Mouse (Mus musculus): Measurements from ENCODE around the gene Nceh1.

GRCm38 (mm10) chr3:27237226-27237625, 54.5 kb downstream of the Nceh1 start:
- peak; percentile 8 to 88 (median 68); a peak in 4 of 6 replicates for TF ChIP-seq CTCF (IDR thresholded peaks at IDR 0.05 in 2 of 3, conservative IDR thresholded peaks at IDR 0.05 in 1 of 3; ENCODE audit: control insufficient read depth in 1 of 3, insufficient read depth in 1 of 3, low read depth in 2 of 3, low read length in 3 of 3, poor library complexity in 1 of 3, severe bottlenecking in 1 of 3)
- no peak for TF ChIP-seq EP300 (IDR thresholded peaks at IDR 0.05; ENCODE audit: low read depth in 1 of 2, low read length in 2 of 2)
- TF ChIP-seq HCFC1 (IDR thresholded peaks at IDR 0.05; ENCODE audit: low read depth, low read length) = no peak
- no peak for TF ChIP-seq TAL1 (IDR thresholded peaks at IDR 0.05; ENCODE audit: low read length)
- peak; percentile 78 for TF ChIP-seq SMC3 (IDR thresholded peaks at IDR 0.05; ENCODE audit: low read depth, low read length)
- TF ChIP-seq MXI1 (IDR thresholded peaks at IDR 0.05; ENCODE audit: low read depth, low read length) = no peak
- no peak for TF ChIP-seq MAZ (IDR thresholded peaks at IDR 0.05; ENCODE audit: low read depth, low read length)
- no peak for TF ChIP-seq ELF1 (IDR thresholded peaks at IDR 0.05; ENCODE audit: low read depth, low read length)
- TF ChIP-seq POLR2A (IDR thresholded peaks at IDR 0.05; ENCODE audit: control insufficient read depth in 1 of 2, insufficient read depth in 1 of 2, low read depth in 1 of 2, low read length in 2 of 2, poor library complexity in 1 of 2) = no peak
- TF ChIP-seq ZMIZ1 (IDR thresholded peaks at IDR 0.05; ENCODE audit: low read depth, low read length) = no peak
- no peak for TF ChIP-seq USF1 (IDR thresholded peaks at IDR 0.05; ENCODE audit: low read depth, low read length)
- no peak for TF ChIP-seq ZKSCAN1 (IDR thresholded peaks at IDR 0.05; ENCODE audit: low read depth, low read length)

All from MEL (cell line).